Mouse (Mus musculus) heart, postnatal 0 days (tissue): ENCODE data around the gene Prickle1.

Source experiments
- CTCF ChIP-seq: IDR thresholded peaks from 2 replicates; pipeline ENCODE4 v1.5.1; 2016; ENCODE audit warnings: antibody characterized with exemption, control low read depth, low read depth
- EP300 ChIP-seq: IDR thresholded peaks from 2 replicates; pipeline ENCODE4 v1.6.1; 2016; ENCODE audit warnings: antibody characterized with exemption, low read depth

GRCm38 (mm10) chr15:93575884-93576283, 19.8 kb downstream of the Prickle1 start:
- TF ChIP-seq CTCF (peak; percentile 95), EP300 (no peak)
